Mouse (Mus musculus) liver, adult (tissue): Measurements from ENCODE around the gene Mettl16.

Experiments
- GATA4 ChIP-seq: IDR thresholded peaks from 2 replicates; pipeline ENCODE4 v1.6.1; 2014; ENCODE audit warnings: mild to moderate bottlenecking, low read length; ENCODE audit not compliant: insufficient replicate concordance

The Mettl16 gene

GRCm38 (mm10) chr11:74763960-74764625 lies 6.5 kb upstream of the Mettl16 start:
- TF ChIP-seq GATA4: no peak

GRCm38 (mm10) chr11:74767469-74767868 lies 3.2 kb upstream of the Mettl16 start:
- no peak for TF ChIP-seq GATA4

- no peak for TF ChIP-seq GATA4
Observed at GRCm38 (mm10) chr11:74768045-74768444, 2.6 kb upstream of the Mettl16 start.

GRCm38 (mm10) chr11:74770037-74770436 lies 593 bp upstream of the Mettl16 start:
- TF ChIP-seq GATA4: no peak

- no peak for TF ChIP-seq GATA4
Observed at GRCm38 (mm10) chr11:74771234-74771633, 604 bp downstream of the Mettl16 start.

GRCm38 (mm10) chr11:74771650-74772049 lies 1.0 kb downstream of the Mettl16 start:
- TF ChIP-seq GATA4: no peak

- no peak for TF ChIP-seq GATA4
Observed at GRCm38 (mm10) chr11:74772386-74772785, 1.8 kb downstream of the Mettl16 start.

- no peak for TF ChIP-seq GATA4
Observed at GRCm38 (mm10) chr11:74792874-74793273, 22.2 kb downstream of the Mettl16 start.

- no peak for TF ChIP-seq GATA4
Observed at GRCm38 (mm10) chr11:74800658-74801057, 30.0 kb downstream of the Mettl16 start.

- no peak for TF ChIP-seq GATA4
Observed at GRCm38 (mm10) chr11:74804081-74804627, 33.5 kb downstream of the Mettl16 start.

- no peak for TF ChIP-seq GATA4
Observed at GRCm38 (mm10) chr11:74807246-74807882, 36.7 kb downstream of the Mettl16 start.

- TF ChIP-seq GATA4: no peak
Observed at GRCm38 (mm10) chr11:74808251-74808853, 37.7 kb downstream of the Mettl16 start.

GRCm38 (mm10) chr11:74810134-74810533 lies 39.5 kb downstream of the Mettl16 start:
- TF ChIP-seq GATA4: no peak

- TF ChIP-seq GATA4: no peak
Observed at GRCm38 (mm10) chr11:74811538-74811937, 40.9 kb downstream of the Mettl16 start.

GRCm38 (mm10) chr11:74815795-74816194 lies 45.2 kb downstream of the Mettl16 start:
- no peak for TF ChIP-seq GATA4

- no peak for TF ChIP-seq GATA4
Observed at GRCm38 (mm10) chr11:74820921-74821320, 50.3 kb downstream of the Mettl16 start.
